Mouse (Mus musculus): Measurements from ENCODE around the gene Abcc5.

Abcc5 gene

GRCm38 (mm10) chr16:20359643-20360295, 66.4 kb downstream of the Abcc5 start:
- DNase-seq (ENCODE audit: low spot score in 2 of 2) = no peak

DNA sequence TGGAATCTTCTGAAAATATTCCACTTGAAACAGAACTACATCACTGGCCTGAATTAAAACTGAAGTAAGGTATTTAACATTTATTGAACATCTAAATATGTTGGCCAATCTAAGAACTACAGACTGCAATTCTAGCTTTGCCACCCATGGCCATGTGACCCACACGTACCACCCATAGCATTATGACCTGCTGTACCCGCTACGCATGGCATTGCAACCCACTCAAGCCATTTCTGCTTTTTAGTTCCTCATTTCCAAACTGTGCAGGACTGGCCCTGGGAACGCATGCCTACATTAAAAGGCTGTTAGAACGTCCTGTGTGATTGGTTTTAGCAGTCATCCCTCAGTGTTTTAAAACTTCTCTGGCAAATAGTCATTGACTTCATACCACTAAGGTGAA, 68.4 kb downstream of the Abcc5 start:
- no peak for DNase-seq (ENCODE audit: low spot score in 2 of 2)

DNA sequence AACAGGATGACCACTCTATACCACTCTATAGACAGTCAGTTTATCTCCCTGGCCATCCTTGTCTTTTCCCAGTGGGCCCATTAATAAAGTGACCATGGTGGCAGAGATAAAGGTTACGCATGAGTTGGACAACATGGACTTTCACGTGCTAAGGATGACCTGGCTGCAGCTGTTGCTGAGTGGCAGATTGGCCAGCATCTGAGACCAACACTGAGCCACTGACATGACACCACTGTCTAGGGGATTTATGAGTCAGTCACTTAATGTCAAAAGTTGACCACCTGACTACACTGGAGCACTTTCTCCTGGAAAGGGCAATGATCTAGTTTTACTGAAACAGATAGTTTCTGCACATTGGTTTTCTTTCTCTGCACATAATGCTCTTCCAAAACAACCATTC, 71.4 kb downstream of the Abcc5 start:
- no peak for DNase-seq (ENCODE audit: low spot score in 2 of 2)

- DNase-seq (ENCODE audit: low spot score in 2 of 2) = no peak
Measured at GRCm38 (mm10) chr16:20354011-20354410, 72.2 kb downstream of the Abcc5 start.

GRCm38 (mm10) chr16:20345464-20345863, 80.7 kb downstream of the Abcc5 start:
- no peak for DNase-seq (ENCODE audit: low spot score in 2 of 2)

DNA sequence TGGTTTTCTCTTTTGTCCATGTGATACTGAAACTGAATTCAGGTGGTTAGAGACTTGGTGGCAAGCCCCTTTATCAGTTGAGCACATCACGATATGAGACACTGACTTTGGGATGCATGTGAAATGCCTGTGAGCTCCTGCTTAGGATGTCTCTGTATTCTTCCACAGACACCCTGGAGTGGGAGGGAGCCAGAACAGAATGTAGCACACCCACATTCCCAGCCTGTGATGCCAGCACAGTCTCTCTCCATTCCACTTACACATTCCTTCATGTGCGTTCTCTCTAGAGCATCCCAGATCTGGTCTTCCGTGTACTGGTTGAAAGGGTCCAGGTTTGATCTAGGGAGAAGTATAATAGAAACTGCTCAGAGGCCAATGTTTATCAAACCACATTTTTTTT, 87.6 kb downstream of the Abcc5 start:
- DNase-seq (ENCODE audit: low spot score in 2 of 2) = no peak

DNA sequence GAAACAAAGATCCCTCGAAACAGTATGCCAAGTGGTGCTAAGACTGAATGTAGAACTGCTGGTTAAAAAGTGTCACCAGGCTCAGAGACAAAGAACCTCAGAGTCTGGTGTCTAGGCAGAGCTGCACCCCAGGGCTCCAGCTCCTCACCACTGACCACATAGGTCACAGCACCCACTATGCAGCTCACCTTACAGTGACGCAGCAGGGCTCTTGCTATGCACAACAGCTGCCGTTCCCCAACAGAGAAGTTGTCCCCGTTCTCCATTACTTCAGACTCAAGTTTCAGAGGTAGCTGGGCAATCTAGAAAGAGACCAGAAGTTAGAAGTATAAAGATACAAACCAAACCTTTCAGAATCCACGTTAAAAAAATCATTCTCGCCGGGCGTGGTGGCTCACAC, 91.3 kb downstream of the Abcc5 start:
- DNase-seq (ENCODE audit: low spot score in 2 of 2) = no peak

- no peak for DNase-seq (ENCODE audit: low spot score in 2 of 2)
Measured at GRCm38 (mm10) chr16:20328306-20328705, 97.9 kb downstream of the Abcc5 start.

GRCm38 (mm10) chr16:20325286-20325685, 100.9 kb downstream of the Abcc5 start, which contains the start of gene Cyp2ab1:
Gene Cyp2ab1, minus strand, starts transcription at chr16:20325404.
- DNase-seq (ENCODE audit: low spot score in 2 of 2) = no peak

- DNase-seq (ENCODE audit: low spot score in 2 of 2) = no peak
Measured at GRCm38 (mm10) chr16:20323907-20324306, 102.3 kb downstream of the Abcc5 start.

- DNase-seq (ENCODE audit: low spot score in 2 of 2) = no peak
Measured at GRCm38 (mm10) chr16:20322274-20322673, 103.9 kb downstream of the Abcc5 start.

GRCm38 (mm10) chr16:20316770-20317169, 109.4 kb downstream of the Abcc5 start:
- DNase-seq (ENCODE audit: low spot score in 2 of 2) = no peak

DNA sequence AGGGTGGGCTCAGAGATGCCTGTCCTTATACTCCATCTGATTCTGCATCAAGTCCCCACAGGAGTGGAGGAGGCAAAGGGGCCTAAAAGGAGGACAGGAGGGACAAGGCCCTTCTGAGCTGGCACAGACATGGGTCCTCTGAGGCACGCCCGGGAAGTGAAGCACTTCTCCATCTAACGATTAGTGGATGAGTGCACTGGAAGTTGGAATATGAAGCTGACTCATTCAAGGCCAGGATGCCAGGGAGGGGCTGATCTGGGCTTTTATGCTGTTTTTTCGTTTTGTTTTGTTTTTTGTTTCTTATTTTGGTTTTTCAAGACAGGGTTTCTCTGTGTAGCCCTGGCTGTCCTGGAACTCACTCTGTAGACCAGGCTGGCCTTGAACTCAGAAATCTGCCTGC, 110.9 kb downstream of the Abcc5 start:
- no peak for DNase-seq (ENCODE audit: low spot score in 2 of 2)

DNA sequence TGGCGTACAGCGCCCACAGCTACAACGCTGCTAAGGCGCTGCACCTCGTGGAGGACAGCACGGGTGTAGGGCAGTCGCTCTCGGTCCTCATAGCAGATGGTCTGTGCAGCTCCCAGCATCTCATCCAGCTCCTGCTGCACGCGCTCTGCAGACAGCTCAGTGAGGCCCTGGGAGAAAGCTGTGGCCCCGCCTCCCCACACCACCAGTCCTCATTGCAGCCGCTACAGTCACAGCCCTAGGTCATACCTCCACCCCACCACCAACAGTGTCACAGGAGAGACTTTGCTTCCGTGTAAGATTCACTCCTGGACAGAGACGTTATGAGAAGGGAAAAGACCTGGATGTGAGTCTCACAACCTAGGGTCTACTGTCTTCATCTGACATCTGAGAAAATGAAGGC, 113.9 kb downstream of the Abcc5 start:
- DNase-seq (ENCODE audit: low spot score in 2 of 2) = no peak

DNA sequence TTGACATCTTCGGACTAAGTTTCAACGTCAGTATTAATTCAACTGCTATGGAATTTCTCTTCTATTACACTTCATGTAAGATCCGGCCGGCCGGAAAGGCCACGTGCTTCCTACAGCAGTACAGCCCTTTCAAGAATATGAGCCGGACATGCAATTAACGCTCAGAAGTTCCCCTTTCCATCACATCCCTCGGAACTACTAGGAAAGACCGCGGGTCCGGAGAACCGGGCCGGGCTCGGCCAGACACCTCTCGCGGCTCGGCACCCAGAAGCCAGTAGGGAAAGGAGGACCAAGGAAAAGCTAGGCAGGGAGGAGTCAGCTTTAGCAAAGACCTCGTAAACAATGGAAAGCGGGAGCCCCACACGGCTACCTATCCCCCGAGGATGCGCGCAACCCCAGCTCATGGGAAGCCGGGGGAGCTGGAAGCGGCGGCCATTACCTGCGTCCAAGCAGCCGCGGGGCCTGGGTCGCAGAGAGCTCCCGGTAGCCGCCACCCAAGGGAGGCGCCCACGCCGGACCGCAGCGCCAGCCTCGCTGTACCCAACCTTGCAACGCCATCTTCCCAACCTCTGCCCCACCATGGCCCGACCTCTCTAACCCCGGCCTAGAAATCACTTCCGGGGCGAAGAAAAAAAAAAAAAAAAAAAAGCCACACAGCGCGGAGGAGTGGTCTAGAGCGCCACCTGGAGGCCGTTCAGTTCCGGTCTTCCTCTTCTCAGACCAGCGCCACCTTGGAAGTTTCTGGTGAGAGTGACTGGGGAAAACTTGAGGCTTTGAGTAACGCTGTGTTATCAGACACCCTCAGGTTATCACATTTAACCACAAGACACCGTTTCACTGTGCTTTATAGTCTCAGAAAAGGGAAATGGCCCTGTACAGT, 124.2 kb downstream of the Abcc5 start, which contains the start of gene Parl:
Parl (minus strand) TSS at position 618 of the 880 bp plus-strand sequence.
- DNase-seq (ENCODE audit: low spot score in 2 of 2) = peak; percentile 74 to 82

GRCm38 (mm10) chr16:20300076-20300475, 126.1 kb downstream of the Abcc5 start:
- no peak for DNase-seq (ENCODE audit: low spot score in 2 of 2)
